Mouse (Mus musculus): ENCODE measurements around the gene Phf5a.

DNA sequence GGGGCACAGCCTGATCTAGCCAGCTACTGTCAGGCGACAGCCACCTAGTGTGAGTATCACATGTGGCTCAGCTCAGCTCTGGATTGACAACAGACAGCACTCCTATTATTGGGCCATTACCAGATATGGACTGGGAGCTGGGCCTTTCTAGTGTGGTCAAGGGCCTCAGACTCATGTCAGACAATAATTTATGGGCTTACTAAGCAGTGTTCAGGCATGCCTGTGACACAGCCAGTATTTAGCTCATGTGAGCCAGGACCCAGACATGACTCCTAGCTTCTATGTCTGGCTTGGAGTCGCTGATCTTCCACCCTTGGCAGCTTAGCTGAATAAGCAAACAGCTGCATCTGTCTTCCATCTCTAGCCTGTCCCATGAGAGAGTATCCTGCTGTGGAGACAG, 40.8 kb upstream of the Phf5a start:
- TF ChIP-seq MAFK (IDR thresholded peaks at IDR 0.05; ENCODE audit: insufficient read depth, low read depth, low read length) (no peak), CHD2 (IDR thresholded peaks at IDR 0.05; ENCODE audit: low read depth, low read length) (no peak), HCFC1 (IDR thresholded peaks at IDR 0.05; ENCODE audit: borderline replicate concordance, insufficient read depth, low read length) (no peak), ZC3H11A (IDR thresholded peaks at IDR 0.05; ENCODE audit: borderline replicate concordance, low read depth, low read length) (no peak), ZNF384 (IDR thresholded peaks at IDR 0.05; ENCODE audit: low read depth, low read length) (no peak)
